Mouse (Mus musculus) MEL-GATA-1-ER (cell line): ENCODE data around the gene Slitrk3.
"Not testable (repeated sequence)": the region's sequence is repeated elsewhere in the genome, so short reads cannot be mapped to it uniquely, and the experiment has no call there.

Experiments used
- DNase-seq: peaks from one replicate; pipeline ENCODE4 v3.0.0-alpha.2; 2012; ENCODE audit warnings: low read depth; ENCODE audit errors: extremely low read depth

Gene Slitrk3

DNA sequence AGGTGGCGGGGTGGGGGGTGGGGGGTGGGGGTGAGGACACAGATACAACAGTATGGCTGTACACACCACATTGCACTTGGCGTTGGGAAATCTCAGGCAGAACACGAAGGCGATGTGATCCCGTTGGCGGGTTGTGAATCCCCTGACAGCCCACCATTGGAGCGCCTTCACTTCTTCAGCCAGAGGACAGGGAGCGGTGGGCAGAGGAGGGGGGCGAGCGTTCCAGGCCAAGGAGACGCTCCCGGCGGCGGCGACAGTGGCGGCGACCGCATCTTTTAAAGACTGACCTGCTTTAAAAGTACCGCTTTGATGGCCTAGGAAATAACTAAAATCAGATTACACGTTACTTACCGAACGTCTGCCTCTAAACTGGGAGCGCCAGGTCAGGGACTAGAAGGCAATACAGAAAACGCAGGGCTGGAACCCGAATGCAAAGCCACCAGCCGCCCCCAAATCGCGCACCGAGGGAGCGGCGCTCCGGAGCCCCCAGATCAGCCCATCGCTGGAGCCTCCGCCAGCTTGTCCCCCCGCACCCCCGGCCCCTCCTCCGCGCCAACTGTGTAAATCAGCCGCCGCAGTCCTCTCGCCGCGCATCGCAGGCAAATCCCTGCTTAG lies at the start of gene Slitrk3:
Gene Slitrk3, minus strand, starts transcription at position 607 of the 615 bp plus-strand sequence.
- DNase-seq: no peak

DNA sequence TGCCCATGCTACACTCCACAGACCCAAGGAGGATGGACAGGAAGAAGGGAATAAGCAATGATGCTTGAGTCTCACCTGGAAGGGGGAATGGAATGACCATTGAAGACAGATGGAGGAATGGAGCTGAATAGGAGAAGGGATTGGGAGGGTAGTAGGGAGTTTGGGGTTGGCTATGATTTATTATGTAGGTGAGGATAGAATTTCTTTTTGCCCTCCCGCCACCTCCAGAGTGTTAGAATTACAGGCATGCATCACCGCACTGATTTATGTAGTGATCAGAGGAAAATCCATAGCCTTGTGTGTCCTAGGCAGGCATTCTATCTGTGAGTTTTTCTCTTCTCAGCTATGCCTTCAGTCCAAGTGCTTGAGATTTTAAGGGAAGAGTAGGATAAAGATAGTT lies 36.8 kb upstream of the Slitrk3 start:
- not testable (repeated sequence) for DNase-seq

DNA sequence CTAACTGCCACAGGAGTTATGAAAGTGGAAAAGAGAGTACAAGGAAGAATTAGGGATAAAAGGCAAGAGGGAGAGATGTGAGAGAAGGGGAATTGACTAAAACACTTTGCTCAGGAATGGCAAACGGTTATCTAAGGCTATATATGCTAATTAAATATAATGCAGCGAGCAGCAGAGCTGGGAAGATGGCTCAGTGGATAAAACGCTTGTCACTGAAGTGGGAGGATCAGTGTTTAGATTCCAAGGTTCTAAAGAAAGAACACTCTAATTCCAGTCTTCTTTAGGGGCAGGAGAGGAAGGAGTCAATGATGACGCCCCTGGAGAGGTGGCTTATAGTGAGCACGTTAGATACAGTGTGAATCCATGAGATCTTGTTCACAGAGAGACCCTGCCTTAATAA lies 27.0 kb upstream of the Slitrk3 start:
- no peak for DNase-seq

GRCm38 (mm10) chr3:73065823-73066755 lies 8.5 kb upstream of the Slitrk3 start:
- peak; percentile 37 for DNase-seq

DNA sequence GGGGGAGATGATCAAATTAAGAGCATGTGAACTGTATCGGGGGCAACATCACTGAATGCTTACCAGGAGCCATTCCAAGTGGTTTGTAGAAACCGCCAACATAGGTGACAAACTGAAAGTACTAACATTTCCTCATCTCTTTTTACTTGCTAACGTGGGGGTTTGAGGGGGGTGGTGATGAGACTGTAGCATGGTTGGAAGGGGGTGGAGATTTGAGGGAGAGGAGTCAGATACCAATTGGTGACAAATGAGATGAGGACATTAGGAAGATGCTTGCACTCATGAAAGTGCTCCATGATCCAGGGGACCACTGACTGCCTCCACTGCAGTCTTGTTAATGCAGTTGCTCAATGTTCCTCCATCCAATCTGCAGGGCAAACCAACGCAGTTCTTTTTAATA lies 587 bp upstream of the Slitrk3 start:
- no peak for DNase-seq

GRCm38 (mm10) chr3:73056492-73057196 lies 959 bp downstream of the Slitrk3 start:
- DNase-seq: no peak

DNA sequence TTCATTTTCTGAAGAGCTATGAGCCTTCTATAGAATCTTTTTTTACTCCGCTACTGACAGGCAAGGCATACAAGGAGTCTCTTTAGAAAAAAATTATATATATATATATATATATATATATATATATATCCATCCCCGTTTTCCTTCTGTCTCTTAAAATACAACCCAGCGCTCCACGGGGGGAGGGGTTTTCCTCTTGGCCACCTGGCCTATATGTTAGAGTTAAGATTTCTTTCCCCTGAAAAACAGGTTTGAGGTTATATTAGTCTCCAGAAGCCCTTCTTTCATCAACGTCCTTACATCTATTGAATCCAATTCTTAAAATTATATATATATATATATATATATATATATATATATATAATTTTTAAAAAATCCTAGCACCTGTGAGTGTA lies 1.6 kb downstream of the Slitrk3 start:
- DNase-seq: no peak

DNA sequence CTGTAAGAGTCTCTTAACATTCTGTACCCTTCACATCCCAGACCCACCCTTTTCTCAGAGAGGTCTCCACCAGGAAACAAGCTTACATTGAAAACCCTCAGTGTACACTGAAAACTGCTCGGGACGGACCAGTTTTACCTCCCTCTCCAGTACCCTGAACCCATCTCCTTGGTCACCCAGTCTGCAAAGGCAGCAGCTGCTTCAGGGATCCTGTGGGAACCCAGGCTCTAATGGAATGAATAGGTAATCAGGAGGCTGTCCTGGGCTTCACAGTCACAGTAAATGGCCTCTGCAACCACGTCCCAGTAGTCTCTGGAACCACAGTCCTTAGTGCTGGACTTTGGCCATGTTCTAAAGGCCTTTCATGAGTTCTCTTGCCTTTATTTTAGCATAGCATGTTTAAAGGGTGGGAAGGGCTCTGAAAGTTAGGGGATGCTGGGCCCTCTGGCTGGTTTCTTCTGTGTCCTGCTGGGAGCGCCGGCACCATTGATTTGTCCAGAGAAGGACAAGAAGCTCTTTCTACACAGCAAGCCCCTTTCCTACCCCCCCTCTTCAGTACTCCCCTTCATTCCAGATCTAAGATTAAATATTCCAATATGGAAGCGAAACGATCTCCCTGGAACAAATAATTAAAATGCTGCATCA lies 2.1 kb downstream of the Slitrk3 start:
- no peak for DNase-seq

DNA sequence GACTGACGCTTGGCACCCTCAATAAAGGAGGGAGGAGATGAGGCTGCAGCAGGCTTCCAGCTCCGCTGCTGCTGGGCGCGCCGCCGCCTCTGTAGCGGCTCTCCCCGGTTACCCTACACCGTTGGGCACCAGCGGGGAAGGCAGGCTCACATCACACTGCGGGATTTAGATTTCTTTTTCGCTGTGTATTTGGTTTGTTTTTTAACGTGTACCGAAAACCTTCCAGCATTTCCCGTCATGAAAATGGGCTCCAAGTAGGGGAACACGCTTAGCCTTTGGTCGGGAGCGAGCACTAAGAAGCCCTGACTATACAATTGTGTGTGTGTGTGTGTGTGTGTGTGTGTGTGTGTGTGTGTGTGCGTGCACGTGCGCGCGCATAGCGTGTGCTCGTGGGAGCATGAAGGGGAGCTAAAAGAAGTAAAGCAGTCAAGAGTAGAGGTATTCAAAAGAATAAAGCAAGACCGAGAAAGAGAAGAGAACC lies 4.1 kb downstream of the Slitrk3 start:
- DNase-seq: no peak

DNA sequence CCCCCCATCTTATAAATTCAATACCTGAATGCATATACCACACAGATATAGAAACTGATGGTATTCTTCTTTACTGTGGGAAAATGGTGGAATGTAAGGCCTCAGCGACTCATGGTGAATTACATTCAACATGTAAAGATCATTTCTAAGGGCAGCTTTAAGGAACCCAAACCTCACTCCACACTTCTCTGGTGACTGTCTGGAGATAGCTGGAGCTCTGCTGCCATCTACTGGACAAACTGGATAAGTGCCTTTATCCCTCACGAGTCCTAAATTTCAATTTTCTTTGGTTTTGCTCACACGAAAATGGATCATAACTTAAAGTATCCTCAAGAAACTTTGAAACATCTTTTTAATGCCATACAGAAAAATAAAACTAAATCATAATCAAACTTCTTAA lies 11.4 kb downstream of the Slitrk3 start:
- DNase-seq: peak; percentile 49

GRCm38 (mm10) chr3:73042256-73042655 lies 15.3 kb downstream of the Slitrk3 start:
- DNase-seq: no peak

DNA sequence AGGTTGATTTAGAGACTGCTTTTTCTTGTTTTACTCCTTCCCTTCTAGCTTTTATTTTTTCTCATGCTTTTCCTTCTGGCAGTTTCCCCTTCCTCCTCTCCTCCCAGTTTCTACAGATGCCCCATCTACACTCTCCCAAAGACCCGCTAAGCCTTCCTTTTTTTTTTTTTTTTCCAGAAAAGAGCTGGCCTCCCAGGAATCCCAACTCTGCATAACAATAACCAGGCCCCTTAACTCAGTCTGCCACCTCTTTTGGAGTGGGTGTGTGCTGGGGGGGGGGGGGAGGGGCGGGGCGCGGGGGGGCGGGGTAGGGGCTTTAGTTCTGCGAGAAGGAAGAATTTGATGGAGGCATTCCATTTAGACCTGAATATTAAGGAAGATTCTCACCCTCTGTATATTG lies 51.6 kb downstream of the Slitrk3 start:
- no peak for DNase-seq

DNA sequence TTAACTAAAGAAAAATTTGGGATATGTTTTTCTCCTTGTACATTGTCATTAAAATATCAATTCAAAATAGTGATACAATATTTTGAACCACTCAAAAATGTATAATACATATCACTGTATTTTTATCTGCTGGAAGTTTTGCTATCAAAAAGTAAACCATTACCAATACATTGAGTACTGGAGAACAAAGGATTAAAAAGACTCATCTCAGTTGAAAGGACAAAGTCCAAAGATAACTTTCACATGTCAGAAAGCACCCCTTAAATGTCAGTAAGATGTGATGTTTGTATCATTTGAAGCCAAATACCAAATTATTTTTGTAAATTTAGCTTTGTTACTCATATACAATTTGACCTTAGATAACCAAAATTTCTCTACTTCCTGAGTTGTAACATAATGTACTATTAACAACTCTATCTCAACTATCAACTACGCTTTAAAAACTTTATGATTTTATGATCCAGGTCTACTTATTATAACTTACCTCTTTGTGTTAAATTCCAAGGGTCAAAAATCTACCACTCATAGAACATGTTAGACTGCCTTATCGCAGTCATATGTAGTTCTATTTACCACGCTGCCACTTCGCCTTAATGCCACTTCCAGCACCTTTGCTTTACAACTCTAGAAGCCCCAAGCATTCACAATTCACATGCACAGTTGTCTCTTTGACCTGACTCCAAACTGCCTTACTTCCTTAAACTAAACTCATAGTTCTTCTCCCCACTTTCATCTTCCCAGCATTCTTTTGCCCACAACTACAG lies 54.5 kb downstream of the Slitrk3 start:
- DNase-seq: no peak

GRCm38 (mm10) chr3:72997517-72997916 lies 60.1 kb downstream of the Slitrk3 start:
- no peak for DNase-seq
